Mouse (Mus musculus) R1 (cell line): Measurements from ENCODE around the gene Foxn1.
A peak's percentile ranks its signal among the peaks of the same experiment; 100 is the strongest.

Experiments used
- DNase-seq: peaks from one replicate; pipeline ENCODE4 v3.0.0-alpha.2; 2018; ENCODE audit warnings: low read depth, low spot score

Foxn1 gene

GRCm38 (mm10) chr11:78358330-78359007, 27.9 kb downstream of the Foxn1 start:
- DNase-seq = peak; percentile 82

DNA sequence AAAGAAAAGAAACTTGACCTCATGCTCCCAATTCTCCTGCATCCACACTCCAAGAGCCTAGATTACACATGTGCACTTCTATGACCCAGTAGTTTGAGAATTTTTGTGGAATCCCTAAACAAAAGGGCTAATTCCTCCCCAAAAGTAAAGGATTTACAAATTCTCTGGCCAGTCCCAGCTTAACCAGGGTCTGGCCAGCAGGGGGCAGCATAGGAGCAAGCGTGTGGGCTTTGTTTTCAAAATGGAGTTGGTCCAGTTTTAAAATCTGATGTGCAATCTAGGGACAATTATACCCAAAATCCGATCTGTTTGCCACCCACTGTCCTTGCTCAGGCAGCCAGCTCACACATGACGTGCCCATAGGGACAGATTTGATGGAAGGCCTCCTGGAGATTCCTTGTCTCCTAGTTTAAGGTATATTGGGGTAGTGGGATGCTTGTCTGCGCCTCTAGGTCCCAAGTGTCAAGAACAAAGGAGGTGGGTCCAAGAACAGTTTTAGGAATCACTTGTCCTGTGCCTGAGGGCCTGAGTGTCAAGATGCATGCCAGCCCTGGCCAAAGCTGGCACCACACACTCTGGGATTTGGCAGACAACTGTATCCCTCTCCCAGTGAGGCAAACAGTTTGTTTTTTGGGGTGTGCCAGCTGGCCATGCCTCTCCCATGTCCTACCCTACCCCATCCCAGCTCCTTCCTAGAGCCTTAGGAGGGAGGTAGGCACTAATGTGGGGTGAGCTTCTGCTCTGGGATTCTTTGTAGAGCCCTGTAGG, 30.7 kb downstream of the Foxn1 start:
- DNase-seq = peak; percentile 72

- no peak for DNase-seq
These were observed 31.5 kb downstream of the Foxn1 start for GRCm38 (mm10) chr11:78354905-78355304.

DNA sequence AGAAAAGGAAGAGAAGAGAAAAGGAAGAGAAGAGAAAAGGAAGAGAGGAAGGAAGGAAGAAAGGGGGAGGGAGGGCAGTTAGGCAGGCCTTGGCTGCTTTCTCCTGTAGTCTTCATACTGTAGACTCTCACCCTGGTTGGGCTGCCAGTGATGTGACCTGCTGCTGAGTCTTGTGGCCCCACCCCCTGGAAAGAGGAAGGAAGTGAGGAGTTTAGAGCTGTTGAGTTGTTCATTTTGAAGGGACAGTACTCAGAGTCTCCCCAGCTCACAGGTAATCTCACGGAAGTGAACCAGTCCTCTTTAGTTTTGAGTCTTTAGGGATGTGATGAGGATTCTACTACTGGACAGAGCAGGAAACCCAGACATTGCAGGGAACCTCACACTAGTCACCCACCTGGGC, 33.3 kb downstream of the Foxn1 start:
- no peak for DNase-seq

DNA sequence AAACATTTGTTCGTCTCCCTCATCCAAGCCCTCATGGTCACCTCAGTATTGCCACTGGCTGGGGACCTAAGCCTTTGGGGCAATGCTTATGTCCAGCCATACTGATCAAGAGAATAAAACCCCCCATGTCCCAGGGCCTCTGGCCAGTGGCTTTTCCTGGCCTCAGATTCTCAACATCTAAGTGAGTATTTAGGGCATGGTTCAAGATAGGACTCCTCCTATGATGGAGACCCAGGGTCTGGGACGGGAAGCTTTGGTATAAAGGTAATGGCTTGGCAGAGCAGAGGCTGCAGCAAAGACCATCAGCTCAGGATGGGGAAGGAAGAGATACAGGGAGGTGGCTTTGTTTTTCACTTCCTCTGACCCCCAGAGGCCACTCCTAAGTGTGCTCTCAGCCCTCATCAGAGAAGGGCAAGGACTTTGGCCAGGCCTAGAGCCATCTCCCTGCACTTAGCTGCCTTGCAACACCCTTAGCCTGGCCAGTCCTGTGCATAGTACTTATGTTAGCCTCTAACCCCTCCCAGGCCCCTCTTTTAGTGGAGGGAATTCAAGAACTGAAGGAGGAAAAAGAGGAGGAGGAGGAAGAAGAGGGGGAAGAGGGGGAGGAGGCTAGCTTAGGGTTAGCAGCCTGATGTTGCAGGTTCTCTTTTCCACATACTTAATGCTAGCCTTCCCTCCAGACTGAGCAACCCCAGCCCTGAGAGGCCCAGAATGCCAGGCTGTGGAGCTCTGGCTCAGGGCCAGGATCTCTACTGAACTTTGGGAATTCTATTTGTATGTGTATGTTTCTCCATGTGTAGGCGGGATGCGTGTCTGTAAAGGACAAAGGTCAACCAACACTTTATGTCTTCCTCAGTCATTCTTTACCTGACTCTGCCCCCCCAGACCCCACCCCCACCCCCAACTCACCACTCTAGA, 36.7 kb downstream of the Foxn1 start:
- DNase-seq = no peak

GRCm38 (mm10) chr11:78348474-78348873, 37.9 kb downstream of the Foxn1 start:
- no peak for DNase-seq

DNA sequence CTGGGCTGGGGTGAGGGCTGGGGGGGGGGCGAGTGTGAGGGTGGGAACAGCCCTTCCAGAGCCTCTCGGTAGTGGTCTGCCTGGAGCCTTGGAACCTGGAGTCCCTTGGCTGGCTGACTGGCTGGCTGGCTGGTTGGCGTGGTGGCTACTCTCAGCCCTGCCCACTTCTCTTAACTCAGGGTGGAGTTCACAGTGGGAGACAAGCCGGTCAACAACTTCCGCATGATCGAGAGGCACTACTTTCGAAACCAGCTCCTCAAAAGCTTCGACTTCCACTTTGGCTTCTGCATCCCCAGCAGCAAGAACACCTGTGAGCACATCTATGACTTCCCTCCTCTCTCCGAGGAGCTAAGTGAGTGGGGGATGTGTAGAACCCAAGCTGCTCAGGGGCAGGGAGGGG, 38.5 kb downstream of the Foxn1 start:
- no peak for DNase-seq

GRCm38 (mm10) chr11:78347070-78347754, 39.1 kb downstream of the Foxn1 start:
- peak; percentile 77 for DNase-seq

GRCm38 (mm10) chr11:78346326-78347069, 39.9 kb downstream of the Foxn1 start:
- no peak for DNase-seq

DNA sequence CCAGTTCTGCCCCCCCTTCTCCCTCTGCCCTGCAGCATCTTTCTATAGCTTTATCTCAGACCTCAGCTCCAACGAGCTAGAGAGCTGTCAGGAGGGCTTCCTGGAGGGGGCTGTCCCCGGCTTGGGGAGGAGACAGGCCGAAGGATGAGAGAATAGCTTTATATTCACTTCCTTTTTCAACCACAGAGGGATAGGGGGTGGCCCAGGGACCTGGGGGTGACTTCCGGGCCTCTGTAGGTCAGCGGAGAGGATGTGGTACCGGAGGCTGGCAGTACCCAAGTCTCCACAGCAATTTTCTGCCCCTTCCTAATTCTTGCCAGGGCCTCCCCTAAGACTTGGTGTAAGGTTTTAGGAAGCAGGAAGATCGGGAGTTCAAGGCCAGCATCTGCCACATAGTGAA, 40.6 kb downstream of the Foxn1 start:
- DNase-seq = no peak

DNA sequence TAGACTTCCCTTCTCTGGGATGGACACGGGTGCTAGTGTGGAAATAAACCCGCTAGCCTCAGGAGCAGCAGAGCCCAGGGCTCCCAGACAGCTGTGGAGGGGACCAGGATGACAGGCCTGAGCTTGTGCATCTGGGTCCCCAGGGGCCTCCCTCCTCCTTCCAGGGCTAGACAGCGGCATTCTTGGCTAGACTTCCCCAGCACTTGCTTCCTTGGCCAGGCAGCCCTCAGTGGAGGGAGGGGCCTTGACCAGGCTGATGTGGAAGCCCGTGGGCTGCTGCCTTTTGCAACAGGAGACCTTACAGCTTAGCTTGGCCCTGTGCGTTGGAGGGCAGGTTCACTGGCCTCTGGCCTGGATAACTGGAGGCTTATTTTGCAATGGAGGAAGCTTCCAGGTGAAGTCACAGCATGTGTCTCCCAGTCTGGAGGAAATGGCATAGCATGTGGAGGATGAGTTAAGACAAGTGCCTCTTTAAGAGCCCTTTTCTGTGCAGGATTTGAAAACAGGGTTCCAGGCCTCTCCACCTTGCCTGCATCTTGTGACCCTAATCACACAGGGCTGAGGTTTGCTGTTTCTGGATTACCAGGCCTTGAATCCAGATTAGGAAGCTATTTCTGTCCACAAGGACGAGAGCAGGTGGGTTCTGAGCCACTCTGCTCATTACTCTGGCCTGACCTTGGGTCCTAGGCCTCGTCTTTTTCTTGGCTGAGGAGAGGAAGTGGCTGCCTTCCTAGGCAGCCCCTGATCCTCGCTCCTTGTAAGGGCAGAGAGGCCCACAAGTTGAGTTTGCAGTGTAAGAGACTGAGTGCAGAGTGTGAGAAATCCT, 41.3 kb downstream of the Foxn1 start:
- DNase-seq = no peak

DNA sequence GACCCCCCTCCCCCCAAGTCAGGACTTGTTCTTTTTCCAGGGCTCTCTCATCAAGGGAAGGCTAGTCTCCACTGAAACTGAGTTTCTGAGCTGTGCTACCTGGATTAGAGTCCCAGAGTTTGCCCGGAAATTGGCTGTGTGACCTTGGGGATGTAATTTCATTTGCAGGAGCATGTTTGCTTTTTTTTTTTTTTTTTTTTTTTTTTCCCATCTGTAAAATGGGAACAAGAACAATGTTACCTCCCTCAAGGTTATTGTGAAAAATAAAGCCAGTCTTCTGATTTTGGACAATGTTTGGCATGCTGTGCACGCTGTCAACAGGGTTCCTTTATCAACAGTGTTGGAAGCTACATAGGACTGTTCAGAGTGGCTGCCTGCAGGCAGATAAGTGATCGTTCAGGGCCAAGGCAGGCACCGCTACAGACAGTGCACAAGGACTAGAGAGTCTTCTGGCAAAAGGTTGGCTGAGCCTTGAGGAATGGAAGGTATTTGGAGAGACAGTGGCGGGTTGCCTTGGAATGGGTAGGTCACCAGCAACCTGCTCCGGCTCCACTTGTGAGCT, 41.9 kb downstream of the Foxn1 start:
- DNase-seq = no peak

DNA sequence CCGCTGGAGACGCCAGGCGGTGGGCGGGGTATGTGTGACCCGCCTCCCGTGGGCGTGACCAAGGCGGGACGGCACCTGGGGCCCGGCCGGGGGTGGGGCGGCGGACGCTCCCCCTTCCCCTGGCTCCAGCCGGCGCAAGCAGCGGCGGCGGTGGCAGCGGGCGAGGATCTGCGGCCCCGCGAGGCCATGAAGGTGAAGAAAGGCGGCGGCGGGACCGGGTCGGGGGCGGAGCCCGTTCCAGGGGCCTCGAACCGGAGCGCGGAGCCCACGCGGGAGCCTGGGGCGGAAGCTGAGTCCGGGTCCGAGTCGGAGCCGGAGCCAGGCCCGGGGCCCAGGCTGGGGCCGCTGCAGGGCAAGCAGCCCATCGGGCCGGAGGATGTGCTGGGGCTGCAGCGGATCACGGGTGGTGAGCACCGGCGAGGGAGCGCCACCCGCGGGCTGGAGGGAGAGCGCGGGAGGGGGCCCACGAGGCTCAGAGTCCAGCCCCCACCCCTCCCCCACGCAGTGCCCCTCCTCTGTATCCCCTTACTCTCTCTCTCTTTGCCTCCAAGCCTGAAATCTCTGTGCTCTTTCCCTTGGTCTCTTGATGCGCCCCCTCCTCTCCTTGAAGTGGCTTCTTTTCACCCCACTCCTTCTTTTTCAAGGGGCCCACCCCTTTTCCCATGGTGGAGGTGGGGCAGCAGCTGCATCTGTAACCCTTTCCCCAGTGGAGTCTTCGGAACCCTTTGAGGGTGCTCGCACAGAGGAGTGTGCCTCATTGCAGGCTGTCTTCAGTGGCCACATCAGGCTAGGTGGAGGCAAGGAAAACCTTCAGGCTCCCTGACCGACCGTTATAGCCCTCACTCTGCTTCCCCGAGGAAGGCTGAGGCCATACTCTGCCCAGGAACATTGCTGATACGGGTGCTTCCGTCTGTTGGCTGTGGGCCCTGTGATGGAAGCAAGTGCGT, 42.7 kb downstream of the Foxn1 start, which contains the start of gene Unc119:
Unc119 (plus strand) TSS at position 102 of the 947 bp plus-strand sequence.
- peak; percentile 71 for DNase-seq

GRCm38 (mm10) chr11:78341702-78342101, 44.7 kb downstream of the Foxn1 start:
- DNase-seq = no peak

GRCm38 (mm10) chr11:78337040-78337439, 49.3 kb downstream of the Foxn1 start:
- no peak for DNase-seq

- DNase-seq = no peak
These were observed 52.4 kb downstream of the Foxn1 start for GRCm38 (mm10) chr11:78333992-78334391.

GRCm38 (mm10) chr11:78332676-78333075, 53.7 kb downstream of the Foxn1 start:
- DNase-seq = peak; percentile 57

DNA sequence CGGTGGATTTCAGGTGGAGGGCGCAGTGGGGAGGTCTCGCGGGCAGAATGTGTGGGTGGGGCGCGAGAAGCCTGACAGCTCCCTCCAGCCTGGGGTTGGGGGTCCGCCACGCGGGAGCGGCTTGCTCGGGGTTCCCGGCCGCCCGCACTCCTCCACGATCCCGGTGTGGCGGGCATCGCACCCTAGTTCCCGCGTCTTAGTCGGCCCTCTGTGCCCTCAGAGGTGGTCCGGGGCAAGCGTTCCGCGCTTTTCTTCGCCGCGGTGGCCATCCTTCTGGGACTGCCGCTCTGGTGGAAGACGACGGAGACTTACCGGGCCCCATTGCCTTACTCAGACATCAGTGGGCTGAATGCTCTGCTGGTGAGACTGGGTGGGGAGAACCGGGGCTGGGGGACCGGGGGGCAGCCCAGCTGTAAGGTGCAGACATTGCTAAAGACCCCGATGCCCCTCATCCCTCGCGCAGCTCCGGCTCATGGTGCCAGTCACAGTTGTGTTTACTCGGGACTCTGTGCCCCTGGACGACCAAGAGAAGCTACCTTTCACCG, 57.8 kb downstream of the Foxn1 start:
- no peak for DNase-seq
